Mouse (Mus musculus): ENCODE data around the gene Kirrel2. TPM values are rescaled to one million over a fixed set of nuclear protein-coding genes. Genes with fewer than 3 reads are reported as not detected.

The Kirrel2 gene
- polyA plus RNA-seq, 2 experiments from 2014 or later = not detected

DNA sequence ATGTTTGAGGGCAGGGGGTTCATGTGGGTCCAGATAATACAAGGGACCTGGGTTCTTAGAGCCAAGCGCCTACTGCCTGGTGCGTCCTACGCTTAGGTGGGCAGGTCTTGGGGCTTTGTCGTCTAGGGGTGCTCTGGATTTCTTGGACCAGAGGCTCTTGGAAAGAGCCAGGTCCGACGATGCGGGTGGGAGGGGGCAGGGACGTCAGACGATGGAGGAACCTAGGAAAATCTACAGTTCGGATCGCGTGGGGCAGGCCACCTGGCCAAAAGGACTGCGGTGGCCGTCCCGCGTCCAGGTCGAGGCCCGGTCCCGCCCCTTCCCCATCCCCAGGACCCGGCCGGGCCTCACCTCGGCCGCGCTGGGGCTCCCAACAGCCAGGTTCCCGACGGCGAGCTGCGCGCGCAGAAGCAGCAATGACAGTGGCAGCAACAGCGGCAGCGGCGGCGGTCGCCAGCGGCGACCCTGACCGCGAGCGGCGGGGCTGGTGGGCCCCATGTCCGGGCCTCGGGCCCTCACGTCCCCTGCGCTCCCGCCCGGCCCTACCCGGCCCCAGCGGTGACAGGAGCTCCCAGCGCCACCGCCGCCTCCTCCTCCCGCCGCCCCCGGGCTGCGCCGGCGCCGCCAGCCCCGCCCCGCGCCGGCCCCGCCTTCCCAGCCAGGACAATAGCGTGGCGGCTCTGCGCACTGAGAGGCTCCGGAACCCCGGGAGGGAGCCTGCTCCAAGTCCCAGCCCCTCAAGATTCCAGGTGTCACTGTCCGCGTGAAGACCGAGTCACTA lies 12.3 kb downstream of the Kirrel2 start, which contains the start of gene Aplp1:
Gene Aplp1 (minus strand): TSS at position 565 of the 781 bp plus-strand sequence.
- ATAC-seq = peak; percentile 73

DNA sequence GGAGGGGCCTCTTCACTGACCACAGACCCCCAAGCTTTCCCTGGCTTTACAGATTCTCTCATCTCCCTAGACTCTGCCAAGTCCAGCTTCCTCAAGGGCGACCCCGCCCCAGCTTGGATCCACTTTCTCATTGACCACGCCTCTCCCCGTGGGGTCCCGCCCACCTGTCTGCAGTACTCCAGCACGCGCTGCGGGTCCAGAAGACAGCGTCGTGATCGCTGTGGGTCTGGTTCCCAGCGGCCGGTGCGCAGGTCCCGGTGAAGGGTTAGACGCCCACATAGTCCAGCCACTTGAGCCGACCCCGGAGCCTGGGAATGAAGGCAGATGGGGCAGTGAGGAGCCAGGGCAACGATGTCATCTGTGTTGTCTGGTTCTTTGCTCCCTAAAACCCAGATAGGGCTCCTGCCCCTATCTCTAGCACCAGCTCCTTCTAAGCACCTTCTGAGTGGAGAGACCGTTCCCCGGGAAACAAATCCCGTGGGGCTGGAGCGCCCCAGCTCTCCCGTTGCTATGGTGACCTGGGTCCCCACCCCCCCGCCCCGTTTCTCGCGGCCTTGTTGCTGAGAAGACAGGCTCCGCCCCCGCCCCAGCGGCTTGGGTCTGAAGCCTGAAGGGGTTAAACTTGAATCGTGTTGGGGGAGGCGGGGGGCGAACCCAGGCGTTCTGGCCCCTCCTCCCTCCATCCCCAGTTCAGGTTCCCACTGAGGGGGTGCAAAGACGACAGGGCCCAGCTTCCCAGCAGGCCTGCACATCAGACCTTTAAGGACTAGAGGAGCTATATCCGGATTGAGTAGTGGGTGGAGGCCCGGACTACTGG lies 13.1 kb downstream of the Kirrel2 start:
- no peak for ATAC-seq

DNA sequence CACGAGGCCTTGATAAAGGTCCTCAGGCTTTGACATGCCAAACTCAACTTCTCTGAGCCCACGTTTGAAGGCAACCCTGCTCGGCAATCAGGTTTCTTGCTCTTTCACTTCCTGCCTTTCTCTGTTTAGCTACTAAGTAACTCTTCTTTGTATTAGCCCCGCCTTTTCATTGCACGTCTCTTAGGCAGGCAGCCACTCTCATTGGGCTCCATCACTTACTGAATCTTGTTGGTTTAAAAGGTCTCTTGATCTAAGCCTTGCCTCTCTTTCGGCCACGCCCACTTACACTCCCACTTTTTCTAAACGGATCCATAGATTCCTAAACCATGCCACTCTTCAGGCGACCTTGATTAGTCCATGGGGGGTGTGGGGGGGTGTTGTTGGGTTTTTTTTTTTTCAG lies 13.8 kb downstream of the Kirrel2 start:
- peak; percentile 69 for ATAC-seq

DNA sequence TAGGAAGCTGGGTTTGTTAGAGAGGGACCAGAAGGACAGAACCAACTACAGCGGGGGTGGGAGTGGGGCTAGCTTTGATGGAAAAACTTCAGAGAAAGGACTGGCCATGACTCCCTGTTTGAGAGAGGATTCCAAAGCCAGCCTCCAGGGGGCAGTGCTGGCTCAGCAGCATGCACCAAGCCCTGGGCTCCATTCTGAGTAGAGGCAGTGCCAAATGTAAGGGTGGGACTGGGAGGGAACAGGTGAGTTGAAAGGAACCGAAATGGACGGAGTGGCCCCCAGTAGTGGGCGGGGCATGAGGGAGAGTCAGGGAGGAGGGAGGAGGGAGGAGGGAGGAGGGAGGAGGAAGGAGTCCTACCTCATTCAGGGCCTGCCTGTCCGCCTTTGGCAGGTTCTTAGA lies 16.8 kb downstream of the Kirrel2 start:
- ATAC-seq = peak; percentile 51

DNA sequence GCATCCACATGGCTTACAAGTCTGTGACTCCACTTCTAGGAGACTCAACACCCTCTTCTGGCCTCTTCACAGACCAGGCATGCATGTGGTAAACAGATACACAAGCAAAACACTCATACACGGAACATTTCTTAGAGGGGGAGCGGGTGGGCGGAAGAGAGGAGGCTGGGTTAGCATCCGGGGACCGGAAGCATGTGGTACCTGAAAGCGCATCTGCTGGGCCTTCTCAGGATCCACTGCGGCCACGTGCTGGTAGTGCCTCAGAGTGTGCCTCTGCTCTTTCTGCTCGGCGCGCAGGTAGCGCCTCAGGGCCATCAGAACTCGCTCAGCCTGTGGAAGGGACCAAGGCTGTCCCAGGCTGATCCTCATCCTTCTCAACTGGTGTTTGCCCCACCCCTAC lies 17.8 kb downstream of the Kirrel2 start:
- ATAC-seq = peak; percentile 50

DNA sequence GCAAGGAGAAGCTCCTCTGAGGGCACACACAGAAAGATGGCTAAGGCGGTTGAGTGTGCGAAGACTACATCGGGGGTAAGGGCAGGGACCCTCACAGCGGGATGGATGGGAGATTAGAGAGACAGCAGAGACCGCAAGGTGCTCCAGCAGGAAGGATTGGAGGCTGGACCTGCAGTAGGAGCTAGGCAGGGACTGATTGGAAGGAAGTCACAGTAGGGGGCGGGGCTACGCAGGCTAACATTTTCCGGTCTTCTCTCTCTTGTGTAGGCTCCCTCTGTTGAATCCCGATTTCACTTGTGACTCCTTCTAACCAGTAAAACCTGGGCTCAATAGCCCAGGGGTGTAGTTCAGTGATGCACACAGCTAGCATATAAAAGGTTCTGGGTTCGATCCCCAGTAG lies 20.6 kb downstream of the Kirrel2 start:
- ATAC-seq = peak; percentile 43

DNA sequence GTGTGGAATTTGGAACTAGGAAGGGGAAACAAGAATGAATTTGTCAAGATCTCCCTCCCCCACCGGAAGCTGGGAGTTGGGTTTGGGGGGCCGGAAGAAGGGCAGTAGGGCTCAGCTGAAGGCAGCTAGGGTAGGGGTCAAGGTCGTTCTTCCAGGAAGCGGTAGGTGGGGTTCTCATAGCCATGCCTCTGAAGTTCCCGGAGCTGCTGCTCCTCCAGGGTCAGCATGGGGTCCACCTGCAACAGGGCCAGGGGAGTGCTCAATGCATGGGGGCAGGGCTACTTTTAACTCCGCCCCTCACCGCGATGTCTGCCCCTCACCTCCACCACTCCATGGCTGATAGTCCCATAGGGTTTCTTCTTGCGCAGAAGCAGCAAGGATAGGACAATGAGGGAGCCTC lies 22.3 kb downstream of the Kirrel2 start:
- no peak for ATAC-seq

DNA sequence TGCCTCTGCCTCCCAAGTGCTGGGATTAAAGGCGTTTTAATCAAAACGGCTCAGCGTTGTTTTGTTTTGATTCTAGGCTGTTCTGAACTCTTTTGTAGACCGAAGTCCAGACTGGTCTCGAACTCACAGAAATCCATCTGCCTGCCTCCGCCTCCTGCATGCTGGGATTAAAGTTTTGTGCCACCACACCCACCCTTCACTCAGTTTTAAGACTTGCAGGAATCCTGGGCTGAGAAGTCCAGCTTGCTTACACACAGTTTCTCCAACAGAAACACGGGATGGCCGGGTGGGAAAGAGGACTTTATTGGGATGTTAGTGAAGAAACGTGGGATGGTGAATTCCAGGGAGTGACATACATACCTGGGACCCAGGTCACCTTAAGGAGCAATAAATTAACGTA lies 22.8 kb downstream of the Kirrel2 start:
- no peak for ATAC-seq

DNA sequence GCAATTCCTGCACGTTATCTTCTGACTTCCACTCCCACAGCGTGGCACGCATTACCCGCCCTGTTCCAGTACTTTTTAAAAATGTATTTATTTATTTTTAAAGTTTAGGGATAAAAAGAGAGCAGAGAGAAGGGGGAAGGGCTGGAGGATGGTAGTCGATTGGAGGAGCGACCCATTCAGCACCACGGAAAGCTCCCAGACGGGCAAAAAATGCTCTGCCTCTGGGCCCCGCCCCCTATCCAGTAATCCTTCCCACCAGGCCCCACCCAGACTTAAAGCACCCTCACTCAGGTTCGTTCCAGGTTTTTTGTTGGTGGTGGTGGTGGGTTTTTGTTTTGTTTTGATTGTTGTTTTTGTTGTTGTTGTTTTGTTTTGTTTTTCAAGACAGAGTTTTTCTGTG lies 23.3 kb downstream of the Kirrel2 start:
- no peak for ATAC-seq

DNA sequence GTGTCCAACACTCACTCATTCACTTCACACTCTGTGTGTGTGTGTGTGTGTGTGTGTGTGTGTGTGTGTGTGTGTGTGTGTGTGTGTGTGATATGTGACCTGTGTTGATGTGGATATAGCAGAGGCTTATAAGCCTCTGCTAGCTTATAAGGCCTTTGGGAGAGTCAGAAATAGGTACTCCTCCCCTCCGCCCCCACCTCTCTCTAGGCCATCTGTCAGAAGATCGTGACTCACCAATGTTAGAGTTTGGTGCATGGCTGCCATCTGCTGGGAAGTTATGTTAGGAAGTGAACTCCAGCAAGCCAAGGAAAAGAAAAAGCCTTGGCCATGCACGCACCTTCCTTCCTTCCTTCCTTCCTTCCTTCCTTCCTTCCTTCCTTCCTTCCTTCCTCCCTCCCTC lies 25.7 kb downstream of the Kirrel2 start:
- ATAC-seq = peak; percentile 83

DNA sequence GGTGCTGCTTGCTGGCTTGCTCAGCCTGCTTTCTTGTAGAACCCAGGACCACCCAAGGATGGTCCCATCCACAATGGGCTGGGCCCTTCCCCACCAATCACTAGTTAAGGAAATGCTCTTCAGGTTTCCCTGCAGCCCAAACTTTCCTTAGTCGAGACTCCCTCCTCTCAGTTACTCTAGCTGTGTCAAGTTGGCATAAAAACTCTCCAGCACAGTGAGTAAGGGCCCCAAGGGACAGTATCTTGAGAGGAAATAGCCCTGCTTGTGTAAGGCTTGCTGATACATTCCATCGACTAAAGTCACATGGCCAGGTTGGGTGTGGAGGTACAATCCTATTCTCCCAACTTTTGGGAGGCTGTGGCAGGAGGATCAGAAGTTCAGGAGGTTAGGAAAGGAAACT lies 27.3 kb downstream of the Kirrel2 start:
- no peak for ATAC-seq

DNA sequence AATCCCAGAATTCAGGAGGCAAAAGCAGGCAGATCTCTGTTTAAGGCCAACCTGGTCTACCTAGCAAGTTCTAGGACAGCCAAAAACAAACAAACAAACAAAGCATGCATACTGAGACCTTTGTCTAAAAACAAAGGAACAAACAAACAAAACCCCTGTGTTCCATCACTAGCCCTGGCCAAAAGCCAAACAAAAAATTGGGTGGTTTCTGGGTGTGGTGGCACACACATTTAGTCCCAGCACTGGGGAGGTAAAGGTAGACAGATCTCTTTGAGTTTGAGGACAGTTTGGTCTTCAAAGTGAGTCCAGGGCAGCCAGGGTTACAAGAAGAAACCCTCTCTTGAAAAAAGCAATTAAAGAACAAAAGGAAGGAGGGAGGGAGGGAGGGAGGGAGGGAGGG lies 28.2 kb downstream of the Kirrel2 start:
- ATAC-seq = no peak

DNA sequence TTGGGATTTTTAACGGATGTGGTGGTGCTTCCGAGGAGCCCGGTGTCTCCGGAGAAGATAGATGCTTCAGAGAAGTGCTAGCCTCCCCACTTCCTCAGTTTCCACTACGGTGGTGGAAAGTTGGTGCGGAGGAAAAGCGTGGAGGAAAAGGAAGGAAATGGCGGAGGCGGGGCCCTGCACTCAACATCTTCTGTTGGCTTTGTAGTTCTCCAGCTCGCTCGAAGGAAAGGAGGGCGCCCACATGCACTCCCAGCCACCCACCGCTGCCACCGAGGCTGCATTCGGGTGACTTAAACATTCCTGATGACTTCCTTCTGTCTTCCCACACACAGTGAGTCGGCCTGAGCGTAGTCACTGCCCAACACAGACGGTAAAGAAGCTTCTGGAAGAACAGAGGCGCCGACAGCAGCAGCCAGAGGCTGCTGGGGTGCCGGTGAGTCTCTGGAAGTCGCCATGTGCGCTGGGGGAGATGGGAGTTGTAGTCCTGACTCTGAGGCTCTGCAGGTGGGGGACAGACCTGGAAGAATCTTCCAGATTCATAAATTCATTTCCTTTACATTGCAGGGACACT lies 34.3 kb downstream of the Kirrel2 start:
- ATAC-seq = peak; percentile 20

DNA sequence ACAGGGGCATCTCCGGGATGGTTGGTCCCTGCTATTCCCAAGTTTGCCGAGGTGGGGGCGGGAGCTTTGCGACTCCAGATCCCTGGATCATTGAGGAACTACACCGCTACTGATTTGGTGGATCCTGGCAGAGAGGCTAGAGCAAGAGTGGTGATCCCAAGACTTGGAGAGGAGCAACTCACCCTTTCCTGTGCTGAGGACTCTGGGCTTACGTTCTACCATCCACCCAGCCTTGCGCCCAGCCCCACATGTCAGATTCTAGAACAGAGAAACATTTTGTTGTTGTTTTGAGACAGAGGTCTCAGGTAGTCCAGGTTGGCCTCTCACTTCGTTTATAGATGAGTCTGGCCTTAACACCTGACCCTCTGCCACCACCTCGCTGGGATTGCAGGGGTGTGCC lies 34.9 kb downstream of the Kirrel2 start:
- ATAC-seq = peak; percentile 9

DNA sequence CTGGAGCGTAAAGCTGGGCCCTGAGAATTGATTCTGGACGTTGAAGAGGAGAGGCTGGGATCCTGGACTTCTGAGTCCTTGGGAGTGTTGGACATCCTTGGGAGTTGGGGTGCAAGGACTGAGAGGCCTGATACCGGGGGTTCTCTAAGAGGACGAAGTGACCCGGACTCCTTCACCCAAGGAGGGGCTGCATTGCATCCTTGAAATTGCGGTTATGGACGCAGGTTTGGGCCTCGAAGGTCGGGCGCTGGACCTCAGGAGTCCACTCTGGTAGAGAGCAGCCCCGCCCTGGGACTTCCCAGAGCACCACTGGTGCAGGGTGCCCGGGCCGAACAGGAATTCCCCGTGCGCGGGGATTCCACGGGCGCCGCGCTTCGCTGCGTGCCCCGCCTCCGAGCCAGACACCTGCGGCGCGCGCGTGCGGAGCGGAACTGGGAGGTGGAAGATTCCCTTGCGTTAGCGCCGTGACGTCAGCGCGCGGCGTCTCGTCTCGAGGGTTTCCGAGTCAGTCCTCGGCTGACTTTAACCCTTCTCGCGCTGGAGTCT lies 35.5 kb downstream of the Kirrel2 start:
- ATAC-seq = peak; percentile 71

DNA sequence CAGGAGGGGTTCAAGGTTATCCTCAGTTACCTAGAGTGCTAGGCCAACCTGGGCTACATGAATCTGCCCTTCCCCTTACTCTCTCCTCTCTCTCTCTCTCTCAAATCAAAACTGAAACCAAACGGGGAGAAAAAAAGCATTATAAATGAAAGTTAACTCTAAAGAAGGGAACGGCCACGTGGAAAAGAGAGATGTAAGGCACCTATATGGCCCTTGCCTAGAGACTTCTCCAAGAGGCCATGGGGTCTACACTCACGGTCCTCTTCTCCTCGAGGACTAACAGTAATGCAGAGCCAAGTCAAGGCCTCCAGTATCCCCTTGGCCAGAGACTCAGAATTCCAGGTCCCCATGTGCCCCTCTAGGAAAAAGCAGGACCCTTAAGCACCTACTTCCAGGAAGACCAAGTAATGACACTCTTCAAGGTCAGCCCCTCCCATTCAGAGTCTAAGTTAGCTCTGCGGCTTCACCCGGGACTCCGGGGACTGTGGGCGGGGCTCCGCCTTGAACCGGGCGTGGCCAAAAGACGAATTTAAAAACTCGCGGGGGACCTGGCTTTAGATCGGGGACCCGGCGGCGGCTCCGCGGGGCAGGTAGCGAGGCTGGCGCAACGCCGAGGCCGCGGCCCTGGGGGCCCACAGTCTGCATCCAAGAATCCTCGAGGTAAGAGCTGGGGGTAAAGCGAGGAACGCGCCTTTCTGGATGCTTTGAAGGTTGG lies 36.2 kb downstream of the Kirrel2 start, which contains the start of gene Nfkbid:
Gene Nfkbid (plus strand): TSS at position 558 of the 715 bp plus-strand sequence.
- ATAC-seq = peak; percentile 50

DNA sequence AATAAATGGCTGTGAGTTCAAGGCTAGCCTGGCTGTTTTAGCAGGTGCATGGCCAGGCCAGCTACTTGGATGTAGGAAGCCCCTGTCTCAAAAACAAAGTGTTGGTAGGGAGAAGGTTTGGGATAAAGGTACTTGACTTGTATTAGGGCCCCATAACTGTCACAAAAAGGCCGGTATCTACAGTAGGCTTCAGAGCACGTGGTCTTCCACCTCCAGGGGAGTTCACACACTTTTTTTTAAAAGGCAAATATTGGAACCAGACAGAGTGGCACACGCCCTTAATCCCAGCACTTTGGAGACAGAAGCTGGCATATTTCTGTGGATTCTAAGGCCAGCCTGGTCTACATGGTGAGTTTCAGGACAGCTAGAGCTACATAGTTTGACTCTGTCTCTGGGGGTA lies 36.8 kb downstream of the Kirrel2 start:
- no peak for ATAC-seq

DNA sequence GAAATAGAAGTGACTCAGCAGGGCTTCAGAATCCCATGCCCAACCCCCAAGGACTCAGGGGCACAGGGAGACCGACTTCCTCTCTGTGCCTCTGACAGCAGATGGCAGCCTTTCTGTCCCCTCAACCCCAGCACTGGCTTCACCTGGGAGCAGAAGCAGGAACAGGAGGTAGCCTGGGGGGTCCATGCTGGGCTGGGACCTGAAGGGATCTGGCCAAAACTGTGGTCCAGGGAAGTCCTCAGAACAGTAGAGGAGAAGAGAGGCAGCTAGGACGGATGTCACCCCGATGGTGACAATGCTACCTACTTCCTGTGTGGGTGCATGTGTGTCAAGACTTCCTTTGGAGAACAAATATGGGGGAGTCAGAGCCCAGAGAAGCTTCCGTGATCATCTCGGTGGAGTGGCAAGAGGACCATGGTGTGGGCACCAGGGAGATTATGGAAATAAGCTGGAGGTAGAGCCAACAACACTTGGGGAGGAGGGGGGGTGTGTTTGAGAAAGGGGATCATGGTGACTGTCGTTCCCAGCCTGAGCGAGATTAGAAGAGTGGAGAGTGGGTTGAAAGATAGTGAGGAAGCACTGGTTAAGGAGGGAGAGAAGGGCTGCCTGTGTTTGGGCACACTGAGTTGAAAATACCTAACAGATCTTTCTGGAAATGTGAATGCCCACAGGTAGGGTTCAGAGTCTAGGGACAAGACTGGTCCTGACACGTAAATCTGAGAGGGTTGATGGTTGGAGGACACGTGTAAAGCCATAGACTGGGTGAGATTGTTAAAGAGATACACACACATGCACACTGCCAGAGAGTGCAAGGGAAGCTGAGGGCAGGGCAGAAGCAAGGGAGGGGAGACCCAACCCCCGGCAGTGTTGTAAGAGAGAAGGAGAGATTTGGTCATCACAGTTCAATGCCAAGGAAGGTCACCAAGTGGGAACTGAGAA lies 37.7 kb downstream of the Kirrel2 start, which contains the start of gene Hcst:
Gene Hcst (minus strand): TSS at position 294 of the 939 bp plus-strand sequence.
- peak; percentile 44 for ATAC-seq

DNA sequence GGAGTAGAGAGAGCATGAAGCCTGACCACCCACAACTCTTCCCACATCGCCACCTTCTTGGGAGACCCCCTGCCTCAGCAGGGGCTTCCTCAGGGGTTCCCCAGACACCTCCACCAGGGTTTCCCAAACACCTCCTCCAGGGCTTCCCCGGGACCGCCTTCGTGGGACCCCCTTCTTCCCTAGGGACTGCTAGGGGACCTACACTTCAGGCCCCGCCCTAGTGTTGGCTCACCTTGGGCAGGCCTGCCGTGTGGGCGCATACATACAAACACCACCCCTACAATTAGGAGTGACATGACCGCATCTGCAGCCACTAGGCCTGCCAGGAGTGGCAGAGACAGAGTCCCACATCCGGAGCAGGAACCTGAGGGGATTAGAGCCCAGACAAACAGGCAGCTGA lies 39.6 kb downstream of the Kirrel2 start:
- peak; percentile 13 for ATAC-seq

DNA sequence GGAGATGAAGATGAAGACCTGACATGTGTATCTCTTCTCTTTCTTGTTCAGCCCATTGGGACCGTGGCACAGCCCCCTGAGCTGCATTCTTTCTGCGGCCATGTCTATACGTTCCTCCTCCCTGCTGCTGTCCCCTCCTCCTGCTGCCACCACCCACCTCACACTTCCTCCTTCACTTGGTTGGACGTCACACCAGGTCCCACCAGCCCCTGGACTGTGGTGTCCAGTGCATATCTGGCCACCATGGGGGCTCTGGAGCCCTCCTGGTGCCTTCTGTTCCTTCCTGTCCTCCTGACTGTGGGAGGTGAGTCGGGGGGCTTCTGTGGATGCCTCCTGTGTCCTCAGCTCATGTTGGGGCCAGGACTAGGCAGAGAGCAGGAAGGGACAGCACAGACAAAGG lies 43.9 kb downstream of the Kirrel2 start, which contains the start of gene Tyrobp:
Gene Tyrobp (plus strand): TSS at position 165 of the 400 bp plus-strand sequence.
- ATAC-seq = no peak

DNA sequence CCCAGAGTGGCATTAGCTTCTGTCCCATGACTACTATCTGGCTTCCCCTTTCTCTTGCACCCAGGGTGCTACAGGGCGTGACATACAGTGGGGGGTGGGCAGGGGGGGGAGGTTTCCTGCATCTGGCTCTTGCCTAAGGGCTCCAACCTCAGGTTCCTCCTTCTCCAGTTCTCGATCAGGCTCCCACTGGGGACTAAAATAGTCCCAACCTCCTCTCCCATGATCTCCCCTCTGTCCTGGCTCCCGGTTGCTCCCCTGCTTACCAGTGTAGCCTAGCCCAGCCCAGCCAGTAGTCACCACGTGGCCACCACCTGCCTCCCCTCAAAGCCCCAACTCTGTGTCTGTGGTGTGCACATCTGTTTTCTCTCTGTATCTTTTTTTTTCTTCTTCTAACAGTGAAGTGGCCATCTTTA lies 44.7 kb downstream of the Kirrel2 start:
- ATAC-seq = no peak

Data from CD4-positive, CD25-positive, alpha-beta regulatory T cell, adult 4 months (primary cell).